8 mouse cellular contexts compared by ENCODE assay signal in the genomic region with DNA sequence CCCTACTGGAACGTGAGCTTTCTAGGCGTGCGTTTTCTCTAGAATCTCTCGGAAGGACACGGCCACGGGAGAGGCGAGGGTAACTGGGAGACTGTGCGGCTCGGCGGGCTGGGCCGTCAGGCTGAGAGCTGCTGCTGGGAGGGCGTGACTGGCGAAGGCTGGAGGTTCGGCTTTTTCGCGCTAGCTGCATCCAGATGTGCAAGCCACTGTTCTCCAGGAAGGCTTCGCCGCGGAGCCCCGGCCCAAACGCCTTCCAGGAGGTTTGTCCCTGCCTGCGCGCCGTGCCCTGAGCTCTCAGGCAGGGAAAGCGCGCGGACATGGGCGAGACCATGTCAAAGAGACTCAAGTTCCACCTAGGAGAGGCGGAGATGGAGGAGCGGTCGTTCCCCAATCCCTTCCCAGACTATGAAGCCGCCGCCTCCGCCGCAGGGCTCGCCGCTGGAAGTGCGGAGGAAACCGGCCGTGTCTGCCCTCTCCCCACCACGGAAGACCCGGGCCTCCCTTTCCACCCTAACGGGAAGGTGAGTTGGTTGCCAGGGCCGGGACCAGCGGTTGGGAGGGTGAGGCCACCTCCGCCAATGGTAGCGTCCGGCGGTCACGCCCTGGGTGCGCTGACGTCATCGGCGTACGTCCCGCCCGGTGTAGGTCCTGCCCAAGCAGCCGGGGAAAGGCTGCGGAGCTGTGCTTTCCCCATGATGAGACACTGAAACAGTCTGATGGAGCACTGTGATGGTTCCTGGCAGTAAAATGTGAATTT. TPM values are rescaled to one million over a fixed set of nuclear protein-coding genes. Genes with fewer than 3 reads are reported as not detected.
DNase-seq lines count a peak whose midpoint lies in the region; ATAC-seq lines count a peak whose summit lies in the region.

No protein-coding gene starts in this region.

- under 1% methylated on average over 58 of the region's 59 CpGs for WGBS in heart, embryonic 14.5 days
- under 1% methylated on average over 59 of the region's 59 CpGs for WGBS in liver, embryonic 13.5 days (ENCODE audit: insufficient replicate concordance)
- WGBS in stomach, embryonic 16.5 days: under 1% methylated on average over 59 of the region's 59 CpGs

- H3K27me3 ChIP-seq in heart, embryonic 14.5 days (ENCODE audit: control insufficient read depth, insufficient read depth, low read length): no peaks in the 10 kb centered on the region
- H3K27me3 ChIP-seq in liver, embryonic 13.5 days: no peaks in the 10 kb centered on the region
- H3K27me3 ChIP-seq in stomach, embryonic 16.5 days (ENCODE audit: control insufficient read depth, insufficient read depth, low read length): no peaks in the 10 kb centered on the region

- peaks cover 2 to 12% of the 10 kb centered on the region in 2 experiments; a peak in 1 of 4 replicates for H3K4me1 ChIP-seq in heart, embryonic 14.5 days (ENCODE audit: control insufficient read depth in 2 of 2, insufficient read depth in 2 of 2, low read length in 2 of 2)
- peaks cover 26% of the 10 kb centered on the region for H3K4me1 ChIP-seq in liver, embryonic 13.5 days (replicated peaks)
- peaks cover 7% of the 10 kb centered on the region for H3K4me1 ChIP-seq in stomach, embryonic 16.5 days (ENCODE audit: control insufficient read depth, insufficient read depth, low read length)

- H3K27ac ChIP-seq in heart, embryonic 14.5 days (replicated peaks in 1 of 2; ENCODE audit: control insufficient read depth in 1 of 2, insufficient read depth in 1 of 2, low read depth in 2 of 2, low read length in 2 of 2): peak overlapping the region; percentile 96 to 98
- peak overlapping the region; percentile 96 for H3K27ac ChIP-seq in liver, embryonic 13.5 days
- peak overlapping the region; percentile 98 for H3K27ac ChIP-seq in stomach, embryonic 16.5 days (ENCODE audit: low read length)

- peak; percentile 91 for DNase-seq in c-Kit-negative CD71-positive TER-119-positive erythroid progenitor cells, embryonic 14.5 days (ENCODE audit: low read depth, low spot score)
- DNase-seq in fibroblast of lung, adult 2 months (ENCODE audit: low read depth): peak; percentile 82
- DNase-seq in kidney, postnatal 14 days: peak; percentile 97
- peak; percentile 95 for DNase-seq in liver, embryonic 13.5 days
- peak; percentile 95 for DNase-seq in neural tube, embryonic 10.5 days (ENCODE audit: extremely low spot score, low spot score)

- H3K9ac ChIP-seq in heart, embryonic 14.5 days (ENCODE audit: low read length): peak overlapping the region; percentile 92
- peak overlapping the region; percentile 91 for H3K9ac ChIP-seq in liver, embryonic 13.5 days
- peak overlapping the region; percentile 89 for H3K9ac ChIP-seq in stomach, embryonic 16.5 days (ENCODE audit: low read length)

- H3K4me2 ChIP-seq in heart, embryonic 14.5 days (ENCODE audit: low read length): peak overlapping the region; percentile 85
- peak overlapping the region; percentile 83 for H3K4me2 ChIP-seq in liver, embryonic 13.5 days
- peak overlapping the region; percentile 66 for H3K4me2 ChIP-seq in stomach, embryonic 16.5 days (ENCODE audit: low read depth, low read length)

- H3K36me3 ChIP-seq in heart, embryonic 14.5 days (ENCODE audit: control insufficient read depth, insufficient read depth, low read length): no peaks in the 10 kb centered on the region
- H3K36me3 ChIP-seq in liver, embryonic 13.5 days: no peaks in the 10 kb centered on the region
- H3K36me3 ChIP-seq in stomach, embryonic 16.5 days (ENCODE audit: control insufficient read depth, insufficient read depth, low read length): no peaks in the 10 kb centered on the region

- ATAC-seq in CD4-positive, CD25-positive, alpha-beta regulatory T cell, adult 4 months: peak; percentile 91
- ATAC-seq in heart, embryonic 14.5 days (ENCODE audit: insufficient number of reproducible peaks, insufficient read depth, low FRiP score, low read depth): peak; percentile 99
- peak; percentile 99 for ATAC-seq in liver, embryonic 13.5 days (ENCODE audit: low read depth)
- peak; percentile 99 for ATAC-seq in stomach, embryonic 16.5 days (ENCODE audit: insufficient read depth, low FRiP score)

- peak overlapping the region; percentile 83 to 95 for H3K4me3 ChIP-seq in heart, embryonic 14.5 days (ENCODE audit: control insufficient read depth in 1 of 2, insufficient read depth in 1 of 2, low read depth in 1 of 2, low read length in 2 of 2)
- peak overlapping the region; percentile 82 for H3K4me3 ChIP-seq in liver, embryonic 13.5 days (replicated peaks)
- H3K4me3 ChIP-seq in stomach, embryonic 16.5 days (replicated peaks; ENCODE audit: low read length): peak overlapping the region; percentile 95

- H3K9me3 ChIP-seq in heart, embryonic 14.5 days (ENCODE audit: control insufficient read depth, low read length): no peaks in the 10 kb centered on the region
- no peaks in the 10 kb centered on the region for H3K9me3 ChIP-seq in liver, embryonic 13.5 days (replicated peaks)
- no peaks in the 10 kb centered on the region for H3K9me3 ChIP-seq in stomach, embryonic 16.5 days (replicated peaks; ENCODE audit: control insufficient read depth, low read length)

RNA-seq across cellular contexts. Expression of gene Lancl2, which starts 0.6 kb away (rescaled TPM):
- polyA plus RNA-seq in CD4-positive, CD25-positive, alpha-beta regulatory T cell, adult 4 months (2017; shearing (Covaris generic)): 1 to 10 TPM; 2.6 to 3.5 TPM
- polyA plus RNA-seq in heart, embryonic 14.5 days (2014; fragmentation: Nextera tagmentation; extraction: Ambion mirVana): 18.4 and 20.3 TPM in 2 replicates
- 14.5 and 18.6 TPM in 2 replicates for polyA plus RNA-seq in liver, embryonic 13.5 days (2015; fragmentation: Nextera tagmentation; extraction: Ambion mirVana)
- 20.4 and 21.8 TPM in 2 replicates for polyA plus RNA-seq in stomach, embryonic 16.5 days (2015; fragmentation: Nextera tagmentation; extraction: Ambion mirVana)

RNA-seq across cellular contexts. Expression of gene Pyurf, which starts 11.0 kb away (rescaled TPM):
- polyA plus RNA-seq in CD4-positive, CD25-positive, alpha-beta regulatory T cell, adult 4 months (2017; shearing (Covaris generic)): 1 to 10 TPM; 3.2 TPM
- 32.5 and 32.6 TPM in 2 replicates for polyA plus RNA-seq in heart, embryonic 14.5 days (2014; fragmentation: Nextera tagmentation; extraction: Ambion mirVana)
- polyA plus RNA-seq in liver, embryonic 13.5 days (2015; fragmentation: Nextera tagmentation; extraction: Ambion mirVana): 7.7 and 7.9 TPM in 2 replicates
- polyA plus RNA-seq in stomach, embryonic 16.5 days (2015; fragmentation: Nextera tagmentation; extraction: Ambion mirVana): 17.3 and 18.4 TPM in 2 replicates

Comparison
In these comparisons a context has a peak if more than half of its experiments do, and no peak if none do; other contexts are left out.
1. Peak in every context shown above with its lines: DNase-seq, ATAC-seq, H3K4me3 ChIP-seq and H3K27ac ChIP-seq.